Mouse (Mus musculus) heart, postnatal 0 days (tissue): ENCODE data around the gene Utp15. TPM values are rescaled to one million over a fixed set of nuclear protein-coding genes. Genes with fewer than 3 reads are reported as not detected.

Experiments used
- ATAC-seq: fragments of 200-750 bp; cut with Nextera tagmentation; 2 replicates; pipeline ENCODE4 v1.8.0; 2017; ENCODE audit warnings: low read depth, moderate number of reproducible peaks, moderate library complexity; ENCODE audit not compliant: insufficient read depth
- DNase-seq: peaks from one replicate; pipeline ENCODE4 v3.0.0-alpha.2; 2016; ENCODE audit warnings: low spot score
- H3K27ac ChIP-seq: fragments of 300-500 bp; sonication (generic); 2 replicates; pipeline ENCODE4 v1.5.1; 2014; ENCODE audit warnings: low read depth, mild to moderate bottlenecking
- H3K27me3 ChIP-seq: fragments of 300-500 bp; sonication (generic); 2 replicates; pipeline ENCODE4 v1.6.1; 2014; ENCODE audit warnings: low read length, mixed read lengths; ENCODE audit not compliant: control insufficient read depth, insufficient read depth
- H3K36me3 ChIP-seq: fragments of 300-500 bp; sonication (generic); replicated peaks from 2 replicates; pipeline ENCODE4 v1.6.1; 2014; ENCODE audit warnings: low read length, mixed read lengths; ENCODE audit not compliant: control insufficient read depth, insufficient read depth
- H3K4me1 ChIP-seq: fragments of 300-500 bp; sonication (generic); 2 replicates; pipeline ENCODE4 v1.6.1; 2014; ENCODE audit warnings: antibody characterized with exemption; ENCODE audit not compliant: control insufficient read depth, insufficient read depth
- H3K4me2 ChIP-seq: fragments of 300-500 bp; sonication (generic); 2 replicates; pipeline ENCODE4 v1.6.1; 2014; ENCODE audit warnings: low read depth, mild to moderate bottlenecking, low read length, moderate library complexity
- H3K4me3 ChIP-seq: fragments of 300-500 bp; sonication (generic); 2 replicates; pipeline ENCODE4 v1.5.1; 2014; ENCODE audit warnings: low read depth, low read length
- H3K9ac ChIP-seq: fragments of 300-500 bp; sonication (generic); replicated peaks from 2 replicates; pipeline ENCODE4 v1.6.1; 2014; ENCODE audit warnings: low read depth, low read length, mixed read lengths
- H3K9me3 ChIP-seq: fragments of 300-500 bp; sonication (generic); replicated peaks from 2 replicates; pipeline ENCODE4 v1.6.1; 2016; ENCODE audit warnings: low read length; ENCODE audit not compliant: control insufficient read depth
- CTCF ChIP-seq: IDR thresholded peaks from 2 replicates; pipeline ENCODE4 v1.5.1; 2016; ENCODE audit warnings: antibody characterized with exemption, control low read depth, low read depth
- EP300 ChIP-seq: IDR thresholded peaks from 2 replicates; pipeline ENCODE4 v1.6.1; 2016; ENCODE audit warnings: antibody characterized with exemption, low read depth
- WGBS: fragments of 180-500 bp; shearing (Covaris S2); extraction: QIAGEN DNeasy Blood & Tissue Kit; methylation state at CpG from one replicate; pipeline ENCODE4 v1.1.7; 2014; 5-methylcytosine and 5-hydroxymethylcytosine counted together
- polyA plus RNA-seq: library from polyadenylated mRNA; unstranded; fragments of >200 nt; fragmentation: Nextera tagmentation; extraction: Ambion mirVana; gene quantifications from 2 replicates; pipeline ENCODE4 v1.2.1, GENCODE M21; 2015
- total RNA-seq: library from RNA; depleted of rRNA; stranded (reverse); fragments of >200 nt; gene quantifications from 2 replicates; pipeline ENCODE4 v1.2.3, GENCODE M21; 2014; ENCODE audit warnings: low replicate concordance

The Utp15 gene
- total and polyA plus RNA-seq, 2 experiments from 2014 or later = 7.7 to 13.9 TPM

DNA sequence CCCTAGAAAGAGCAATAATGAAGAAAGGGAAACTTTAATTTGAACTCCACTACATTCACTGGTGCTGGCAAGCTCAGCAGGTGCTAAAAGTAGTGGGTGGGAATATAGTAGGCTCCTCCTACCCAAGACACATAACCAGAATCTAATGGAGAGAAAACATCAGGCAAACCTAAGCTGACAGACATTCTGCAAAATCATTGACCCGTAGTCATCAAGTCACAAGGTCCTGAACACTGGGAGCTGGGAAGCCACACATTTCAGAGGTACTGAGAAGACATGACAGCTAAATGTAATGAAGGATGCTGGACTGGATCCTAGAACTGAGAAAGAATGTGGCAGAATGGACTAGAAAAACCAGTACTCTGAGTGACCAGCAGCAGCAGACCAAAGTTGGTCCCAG lies 32.3 kb downstream of the Utp15 start:
- Histone ChIP-seq H3K9ac (no peak overlapping the region), H3K4me1 (no peaks in the 10 kb centered on the region), H3K27ac (no peak overlapping the region), H3K9me3 (no peaks in the 10 kb centered on the region), H3K36me3 (no peaks in the 10 kb centered on the region), H3K4me2 (no peak overlapping the region), H3K4me3 (no peak overlapping the region), H3K27me3 (no peaks in the 10 kb centered on the region)
- ATAC-seq = no peak
- DNase-seq = no peak
- 97% methylated on average over 1 of the region's 1 CpGs for WGBS
- TF ChIP-seq EP300 = no peak
- no peak for TF ChIP-seq CTCF

DNA sequence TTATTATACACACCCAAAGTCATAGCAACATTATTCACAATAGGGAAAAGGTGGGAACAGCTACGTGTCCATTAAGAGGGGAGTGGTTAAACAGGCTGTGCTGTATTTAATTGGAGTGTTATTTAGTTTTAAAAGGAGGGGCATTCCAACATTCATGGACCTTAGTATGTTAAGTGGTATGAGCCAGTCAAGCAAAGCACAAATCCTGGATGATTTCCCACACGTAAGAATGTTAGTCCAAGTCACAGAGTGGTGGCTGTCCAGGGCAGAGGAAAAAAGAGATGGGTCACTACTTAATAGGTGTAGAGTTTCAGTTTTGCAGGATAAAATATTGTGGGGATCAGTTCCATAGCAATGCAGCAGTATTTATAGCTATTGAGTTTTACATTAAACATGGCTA lies 36.6 kb downstream of the Utp15 start:
- Histone ChIP-seq H3K36me3 (no peaks in the 10 kb centered on the region), H3K4me2 (no peak overlapping the region), H3K4me3 (no peak overlapping the region), H3K27ac (no peak overlapping the region), H3K9me3 (no peaks in the 10 kb centered on the region), H3K27me3 (no peaks in the 10 kb centered on the region), H3K9ac (no peak overlapping the region), H3K4me1 (no peaks in the 10 kb centered on the region)
- TF ChIP-seq CTCF = no peak
- no peak for TF ChIP-seq EP300
- no peak for ATAC-seq
- WGBS = 58% methylated on average over 2 of the region's 2 CpGs
- DNase-seq = no peak

DNA sequence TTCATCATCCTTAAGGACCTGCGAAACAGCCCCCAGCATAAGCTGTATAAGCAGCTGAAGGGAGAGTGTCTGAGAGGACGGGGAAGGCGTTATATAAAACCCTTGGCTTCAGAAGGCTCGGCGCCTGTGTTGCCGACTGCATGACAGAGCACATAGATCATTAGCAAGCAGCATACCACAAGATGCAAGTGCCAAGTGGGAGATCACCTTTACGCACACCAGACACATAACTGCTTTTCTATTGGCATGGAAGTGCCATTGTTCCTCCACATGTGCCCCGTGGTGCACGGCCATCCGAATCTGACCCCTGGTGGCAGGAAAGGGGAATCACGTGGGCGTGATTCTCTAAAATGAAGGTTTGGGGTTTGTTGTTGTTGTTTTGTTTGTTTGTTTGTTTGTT lies 40.0 kb downstream of the Utp15 start:
- WGBS = 34% methylated on average over 12 of the region's 12 CpGs
- Histone ChIP-seq H3K4me3 (no peak overlapping the region), H3K4me1 (no peaks in the 10 kb centered on the region), H3K9ac (no peak overlapping the region), H3K36me3 (no peaks in the 10 kb centered on the region), H3K27me3 (no peaks in the 10 kb centered on the region), H3K27ac (no peak overlapping the region), H3K4me2 (no peak overlapping the region), H3K9me3 (no peaks in the 10 kb centered on the region)
- peak; percentile 49 for DNase-seq
- TF ChIP-seq EP300 (no peak), CTCF (peak; percentile 96)
- peak; percentile 47; the same call in 1 of the 2 replicates for ATAC-seq

DNA sequence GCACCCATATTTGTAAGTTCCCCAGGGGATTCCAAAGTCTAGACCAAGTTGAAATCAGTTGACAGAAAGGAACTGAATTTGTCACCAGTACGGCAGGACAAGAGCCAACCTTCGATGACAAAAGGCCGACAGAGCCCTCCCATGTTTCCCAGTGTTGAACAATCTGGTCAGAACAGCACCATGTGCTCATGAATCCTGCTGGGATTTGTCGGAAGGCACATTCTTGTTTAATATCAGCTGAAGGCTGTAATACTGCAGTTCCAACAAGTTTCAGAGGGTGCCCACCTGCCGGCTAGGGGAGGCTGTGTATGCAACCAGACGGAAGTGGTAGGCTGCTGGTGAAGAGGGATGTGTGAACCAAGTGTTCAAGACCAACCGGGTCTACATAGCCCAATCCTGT lies 52.7 kb downstream of the Utp15 start:
- no peaks in the 10 kb centered on the region for H3K9me3 ChIP-seq
- H3K4me2 ChIP-seq = no peak overlapping the region
- H3K4me3 ChIP-seq = no peak overlapping the region
- H3K9ac ChIP-seq = no peak overlapping the region
- H3K27me3 ChIP-seq = peaks cover 7% of the 10 kb centered on the region; the same call in 1 of the 2 replicates
- WGBS = 80% methylated on average over 7 of the region's 7 CpGs
- no peaks in the 10 kb centered on the region for H3K4me1 ChIP-seq
- TF ChIP-seq CTCF (no peak), EP300 (no peak)
- no peak overlapping the region for H3K27ac ChIP-seq
- H3K36me3 ChIP-seq = no peaks in the 10 kb centered on the region
- DNase-seq (no peak), ATAC-seq (no peak)

DNA sequence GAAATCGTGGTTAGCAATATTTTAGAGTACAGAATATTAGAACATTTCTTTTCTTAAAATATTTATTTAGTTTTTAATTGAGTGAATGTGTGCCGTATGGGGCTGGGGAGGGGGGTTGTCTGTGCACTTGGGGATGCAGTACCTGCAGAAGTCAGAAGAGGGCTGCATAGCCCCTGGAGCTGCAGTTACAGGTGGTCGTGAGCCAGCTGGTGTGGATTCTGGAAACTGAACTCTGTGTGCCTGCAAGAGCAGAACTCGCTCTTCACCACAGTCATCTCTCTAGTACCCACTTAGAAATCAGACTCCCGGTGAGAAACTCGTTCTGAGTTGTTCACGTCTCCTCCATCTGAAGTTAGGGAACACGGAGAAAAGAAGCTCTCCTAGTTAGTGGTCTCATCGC lies 54.0 kb downstream of the Utp15 start:
- no peaks in the 10 kb centered on the region for H3K36me3 ChIP-seq

DNA sequence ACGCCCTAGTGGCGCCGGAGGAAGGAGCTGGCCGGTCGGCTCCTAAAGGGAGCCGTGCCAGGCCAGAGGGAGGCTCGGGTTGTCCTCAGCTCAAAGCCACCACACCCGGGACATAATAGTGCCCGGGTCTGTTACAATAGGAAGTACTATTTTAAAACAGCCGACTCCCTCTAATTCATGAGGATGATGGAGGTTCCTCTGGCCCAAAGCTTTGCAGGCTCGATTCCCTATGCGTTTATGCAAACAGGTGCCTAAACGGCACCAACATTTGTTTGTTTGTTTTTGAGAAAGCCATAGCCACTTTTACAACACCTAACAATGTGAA lies 56.3 kb downstream of the Utp15 start:
- no peaks in the 10 kb centered on the region for H3K9me3 ChIP-seq
- DNase-seq (no peak), ATAC-seq (no peak)
- H3K4me1 ChIP-seq = peaks cover 4% of the 10 kb centered on the region
- H3K36me3 ChIP-seq = no peaks in the 10 kb centered on the region
- H3K27me3 ChIP-seq = peaks cover 7% of the 10 kb centered on the region; the same call in 1 of the 2 replicates
- H3K27ac ChIP-seq = peak overlapping the region; percentile 84
- H3K9ac ChIP-seq = peak overlapping the region; percentile 57
- peak overlapping the region; percentile 97 for H3K4me2 ChIP-seq
- WGBS = 3% methylated on average over 13 of the region's 13 CpGs
- peak overlapping the region; percentile 69 for H3K4me3 ChIP-seq
- TF ChIP-seq CTCF (no peak), EP300 (no peak)

More for the DNA sequence above, 54.0 kb downstream of the Utp15 start:
- no peak overlapping the region for H3K27ac ChIP-seq
- H3K4me2 ChIP-seq = no peak overlapping the region
- no peaks in the 10 kb centered on the region for H3K4me1 ChIP-seq
- TF ChIP-seq EP300 = no peak
- peak; percentile 39 for TF ChIP-seq CTCF
- H3K9ac ChIP-seq = no peak overlapping the region
- H3K4me3 ChIP-seq = no peak overlapping the region
- DNase-seq = no peak
- no peak for ATAC-seq
- peaks cover 7% of the 10 kb centered on the region; the same call in 1 of the 2 replicates for H3K27me3 ChIP-seq
- no peaks in the 10 kb centered on the region for H3K9me3 ChIP-seq
- 38% methylated on average over 9 of the region's 9 CpGs for WGBS
